Mouse (Mus musculus) spleen, adult 12 weeks (tissue): ENCODE results near the gene Rnf150.

Source experiments
- DNase-seq: peaks from one replicate; pipeline ENCODE4 v3.0.0; 2022; ENCODE audit warnings: low spot score

Gene Rnf150

DNA sequence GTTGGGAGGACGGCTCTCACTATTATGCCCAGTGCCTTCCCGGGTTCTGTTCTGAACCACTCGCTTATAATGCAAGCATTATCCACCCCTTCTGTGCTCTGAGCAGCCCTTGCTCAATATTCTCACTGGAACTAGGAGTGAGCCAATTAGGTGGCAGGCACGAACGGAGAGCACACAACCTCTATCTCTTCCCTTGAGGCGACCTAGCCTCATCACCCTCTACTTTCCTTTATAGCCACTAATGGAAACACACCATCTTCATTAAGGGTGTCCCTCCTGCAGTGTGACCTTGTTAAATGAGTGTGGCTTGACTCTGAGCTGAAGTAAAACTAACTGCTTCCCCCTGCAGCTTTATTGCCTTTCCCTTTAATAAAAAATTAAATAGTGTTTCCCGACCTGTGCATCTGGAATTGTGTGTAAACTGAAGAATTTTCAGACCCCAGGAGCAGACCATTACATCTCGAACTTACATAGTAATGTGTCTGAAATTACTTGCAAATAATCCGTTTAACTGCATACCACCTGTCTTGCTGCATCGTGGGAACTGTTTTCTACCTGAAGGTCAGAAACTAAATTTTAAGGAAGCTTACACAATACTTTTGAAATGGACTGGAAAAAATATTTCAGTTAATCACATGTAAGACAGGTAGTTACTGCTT, 26.0 kb downstream of the Rnf150 start:
- no peak for DNase-seq

DNA sequence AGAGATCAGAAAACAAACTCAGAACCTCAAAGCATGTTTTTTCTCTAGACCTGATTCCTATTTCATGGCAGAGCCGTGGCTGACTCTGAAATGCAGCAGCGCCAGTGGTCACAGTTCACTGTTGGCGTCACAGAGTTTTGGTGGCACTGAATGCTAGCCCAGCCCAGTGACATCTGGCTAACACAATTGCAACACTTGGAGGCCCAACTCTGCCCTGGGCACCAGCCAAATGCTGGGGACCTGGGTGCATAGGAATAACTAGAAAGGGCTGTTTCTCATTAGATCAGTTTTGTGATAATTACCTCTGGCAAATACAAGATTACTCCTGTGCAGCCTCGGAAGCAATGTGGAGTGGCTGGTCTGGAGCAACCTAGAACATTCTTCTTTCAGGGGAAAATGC, 31.9 kb downstream of the Rnf150 start:
- no peak for DNase-seq

DNA sequence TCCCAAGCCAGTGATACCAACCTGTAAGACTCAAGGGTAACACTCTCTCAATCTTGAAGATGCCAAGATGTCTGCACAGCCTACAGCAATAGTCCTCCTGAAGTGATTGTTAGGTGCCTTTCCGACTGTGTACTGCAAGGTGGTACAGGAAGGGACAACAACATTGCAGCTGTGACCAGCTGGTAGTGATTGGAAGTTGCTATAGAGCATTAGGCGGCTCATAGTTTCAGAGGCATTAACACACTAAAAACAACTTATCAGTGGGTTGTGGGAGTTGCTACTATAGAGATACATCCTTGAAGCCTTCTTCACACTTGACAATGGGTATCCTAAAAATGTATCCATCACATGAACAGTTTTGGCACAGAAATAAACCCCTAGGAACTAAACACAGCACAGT, 33.6 kb downstream of the Rnf150 start:
- no peak for DNase-seq

DNA sequence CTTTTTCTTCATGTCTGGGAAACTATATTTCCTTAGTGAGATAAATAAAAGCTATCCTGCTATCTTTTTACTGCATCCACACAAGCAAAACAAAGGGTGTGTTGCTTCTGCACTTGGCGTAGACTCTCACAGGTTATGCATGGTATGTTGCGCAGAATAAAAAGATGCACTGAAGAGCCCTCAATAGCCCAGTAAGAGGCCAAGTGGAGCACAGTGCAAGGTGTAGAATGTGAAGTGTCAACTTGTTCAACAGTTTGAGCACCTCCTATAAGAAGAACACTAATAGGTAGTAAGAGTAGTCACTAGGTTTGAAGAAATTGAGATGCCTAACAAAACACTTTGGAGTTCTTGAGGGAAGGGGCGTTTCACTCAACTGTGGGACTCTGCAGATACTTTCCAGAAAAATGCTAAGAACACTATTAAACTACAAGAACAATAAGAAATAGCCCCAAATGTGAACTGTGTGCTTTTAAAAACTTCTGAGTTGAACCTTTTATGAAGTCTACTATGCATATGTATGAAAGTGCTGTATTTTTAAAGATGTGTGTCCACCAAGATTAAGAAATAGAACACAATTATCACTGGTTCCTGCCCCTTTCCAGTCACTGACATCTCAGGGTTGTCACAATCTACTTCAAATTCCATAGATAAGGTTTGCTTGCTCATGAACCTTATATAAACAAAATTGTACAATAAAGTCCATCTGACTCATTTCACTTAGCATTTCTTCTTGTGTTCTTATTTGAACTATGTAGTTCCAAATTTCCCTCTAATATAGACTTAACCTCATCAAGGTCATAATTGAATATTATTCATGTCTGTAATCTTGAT, 34.7 kb downstream of the Rnf150 start:
- DNase-seq, result no peak

DNA sequence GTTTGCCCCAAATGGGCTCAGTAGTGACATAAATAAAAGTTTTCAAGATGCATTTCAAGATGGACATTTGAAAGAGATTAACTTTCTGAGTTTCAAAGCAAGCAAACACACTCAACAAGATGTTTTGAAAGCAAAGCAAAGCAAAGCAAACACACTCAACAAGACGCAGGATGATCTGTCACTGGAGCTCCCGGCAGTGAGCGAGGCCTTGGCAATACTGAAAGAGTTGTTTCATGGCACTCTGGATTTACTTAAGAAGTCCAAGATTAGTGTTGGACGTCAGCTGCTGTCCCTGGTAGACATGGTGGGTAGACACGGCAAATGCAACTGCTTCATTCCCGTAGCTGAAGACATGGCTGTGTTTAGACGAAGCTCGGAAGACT, 35.3 kb downstream of the Rnf150 start:
- no peak for DNase-seq

DNA sequence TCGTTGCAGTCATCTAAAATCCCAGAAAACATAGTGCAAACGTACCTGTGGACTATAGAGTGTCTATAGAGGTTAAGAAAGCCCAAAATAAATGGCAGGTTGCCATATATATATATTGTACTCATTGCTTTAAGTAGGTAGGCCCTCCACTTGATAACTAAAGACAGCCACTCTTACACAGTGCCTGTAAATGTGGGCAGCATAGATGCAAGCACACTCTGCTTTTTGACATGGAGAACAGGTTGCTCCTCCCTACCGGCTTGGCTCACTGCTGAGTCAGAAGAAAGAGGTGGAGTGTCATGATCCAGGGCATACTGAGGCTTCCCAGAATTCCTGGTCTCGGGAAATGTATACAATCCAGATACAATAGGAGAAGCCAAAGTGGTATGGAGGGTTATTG, 37.8 kb downstream of the Rnf150 start:
- DNase-seq, result no peak

DNA sequence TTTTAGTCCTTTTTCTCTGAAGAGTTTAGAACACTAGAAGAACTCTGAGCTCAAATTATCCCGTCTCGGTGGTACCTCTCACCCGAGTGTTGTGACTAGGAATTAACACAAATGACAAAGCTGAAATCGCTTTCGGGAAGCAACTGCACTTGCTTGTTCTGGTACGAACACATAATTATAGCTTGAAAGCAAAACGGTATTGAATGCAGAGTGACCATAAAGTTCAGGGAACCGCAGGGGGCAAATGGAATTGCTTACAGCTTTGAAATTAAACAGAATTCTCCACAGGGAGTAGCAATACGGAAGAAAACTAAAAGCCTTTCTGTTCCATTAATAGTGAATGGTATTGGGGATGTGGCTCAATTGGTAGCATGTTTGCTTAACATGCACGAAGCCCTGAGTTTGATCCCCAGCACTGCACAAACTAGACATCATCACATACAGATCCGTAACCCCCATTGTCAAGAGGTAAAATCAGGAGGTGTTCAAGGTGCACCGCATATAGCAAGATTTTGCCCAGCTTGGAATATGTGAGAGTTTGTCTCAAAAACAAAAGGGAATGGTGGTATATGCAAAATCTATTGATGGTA, 38.5 kb downstream of the Rnf150 start:
- DNase-seq, result no peak

DNA sequence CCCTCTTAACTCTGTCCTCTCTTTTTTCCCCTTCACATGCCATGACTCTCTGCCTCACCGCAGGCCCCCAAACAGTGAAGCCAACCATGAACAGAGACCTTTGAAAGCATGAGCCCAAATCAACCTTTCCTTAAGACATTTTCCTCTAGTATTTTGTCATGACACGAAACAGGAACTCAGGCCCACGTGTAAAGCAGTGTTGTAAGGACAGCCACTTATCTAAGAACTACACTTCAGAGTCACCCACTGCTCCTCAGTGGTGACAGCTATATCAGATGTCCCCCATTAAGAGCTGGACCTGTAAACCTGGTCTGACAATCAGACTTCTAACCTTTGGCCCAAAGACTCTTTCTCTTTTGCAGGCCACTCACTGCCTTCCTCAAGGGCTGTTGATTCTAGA, 40.3 kb downstream of the Rnf150 start:
- no peak for DNase-seq

DNA sequence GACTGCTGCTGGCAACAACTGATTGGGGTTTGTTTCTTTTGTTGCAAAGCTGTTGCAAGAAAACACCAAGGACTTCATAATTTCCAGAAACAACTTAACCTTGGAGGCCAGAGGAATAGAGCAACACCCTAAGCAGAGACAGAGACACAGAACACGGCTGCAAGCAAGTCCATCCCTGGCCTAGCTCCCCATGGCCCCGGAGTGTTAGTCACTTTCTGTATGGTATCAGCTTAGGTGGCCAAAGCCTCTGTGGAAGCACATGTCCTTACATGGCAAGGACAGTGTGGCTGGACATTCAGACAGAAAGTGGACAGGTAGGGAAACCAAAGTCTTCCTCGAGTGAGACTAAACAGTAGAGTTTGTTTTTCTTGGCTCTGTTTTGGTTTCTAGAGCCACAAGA, 44.1 kb downstream of the Rnf150 start:
- DNase-seq, result no peak

DNA sequence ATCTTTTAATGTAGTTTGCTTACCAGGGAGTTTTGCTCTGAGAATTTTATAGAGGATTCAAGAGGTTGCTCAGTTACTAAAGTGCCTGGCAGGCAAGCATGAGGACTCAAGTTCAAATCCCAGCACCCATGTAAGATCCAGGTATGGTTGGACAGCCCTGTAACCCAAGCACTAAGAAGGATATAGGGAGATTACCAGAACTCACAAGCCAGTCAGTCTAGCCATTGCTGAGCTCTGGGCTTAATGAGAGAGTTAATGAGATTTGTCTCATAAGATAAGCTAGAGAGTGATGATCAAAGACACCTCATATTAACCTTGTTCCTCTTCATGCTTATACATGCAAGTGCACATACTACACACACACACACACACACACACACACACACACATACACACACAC, 48.3 kb downstream of the Rnf150 start:
- DNase-seq, result no peak

DNA sequence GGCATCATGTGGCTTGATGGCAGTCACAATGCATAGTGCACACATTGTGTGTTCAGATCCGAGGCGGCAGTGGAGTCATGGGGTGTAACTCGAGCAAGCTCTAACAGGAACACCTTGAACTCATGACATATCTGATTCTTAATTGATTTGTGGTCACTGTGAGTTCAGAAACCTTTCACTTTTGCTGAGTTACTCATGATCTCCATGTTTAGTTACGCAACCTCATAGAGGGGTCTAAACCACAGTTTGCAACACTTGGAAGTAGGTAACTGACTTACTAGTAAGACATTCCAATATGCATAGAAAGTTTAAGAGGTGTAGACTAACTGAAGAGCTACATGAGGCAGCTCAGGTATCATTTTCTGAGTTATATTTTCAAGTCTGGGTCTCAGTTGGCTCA, 49.1 kb downstream of the Rnf150 start:
- no peak for DNase-seq

DNA sequence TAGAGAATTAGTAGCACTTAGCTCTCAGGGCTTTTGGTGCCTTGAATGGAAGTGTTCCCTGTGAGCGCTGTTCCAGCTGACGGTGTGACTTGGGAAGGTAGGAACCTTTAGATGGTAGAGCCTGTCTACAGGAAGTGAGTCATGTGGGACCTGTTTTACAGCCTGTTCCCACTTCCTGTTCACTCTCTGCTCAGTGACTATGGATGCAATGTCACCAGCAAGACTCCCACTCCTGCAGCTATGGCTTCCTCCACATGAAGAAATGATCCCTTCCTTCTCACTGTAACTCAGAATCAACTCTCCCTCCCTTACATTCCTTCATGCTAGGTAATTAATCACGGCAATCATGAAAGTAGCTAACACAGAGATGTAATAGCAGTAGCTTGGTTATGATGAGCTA, 51.4 kb downstream of the Rnf150 start:
- no peak for DNase-seq

DNA sequence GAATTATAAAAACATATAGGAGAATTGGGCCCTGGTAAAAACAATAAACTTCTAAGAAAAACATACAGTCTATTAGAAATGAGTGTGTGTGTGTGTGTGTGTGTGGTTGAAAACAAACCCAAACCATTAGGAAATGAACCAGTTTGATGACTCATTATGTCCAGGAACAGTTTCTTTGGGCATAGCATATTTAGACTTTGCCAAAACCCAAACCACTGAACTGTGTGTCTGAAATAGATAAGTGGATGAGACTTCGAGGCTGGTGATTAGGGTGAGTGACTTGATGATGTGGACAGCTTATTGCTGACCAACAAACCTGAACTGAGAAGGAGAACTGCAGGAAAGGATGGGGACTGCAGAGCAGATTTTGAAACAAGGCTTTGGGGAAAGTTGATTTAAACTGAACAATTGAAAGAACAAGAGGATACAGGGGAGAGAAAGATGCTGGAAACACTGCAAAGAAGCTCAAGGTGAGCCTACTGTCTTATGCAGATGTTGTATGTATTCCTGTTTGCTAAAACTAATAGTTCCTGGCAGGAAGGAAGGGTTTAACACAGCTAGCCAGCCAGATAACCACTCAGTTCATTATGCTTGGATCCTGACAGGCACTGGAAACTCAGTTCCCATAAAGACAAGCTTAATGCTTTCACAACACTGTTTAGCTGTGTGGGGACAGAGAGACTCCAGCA, 53.8 kb downstream of the Rnf150 start:
- DNase-seq, result no peak

DNA sequence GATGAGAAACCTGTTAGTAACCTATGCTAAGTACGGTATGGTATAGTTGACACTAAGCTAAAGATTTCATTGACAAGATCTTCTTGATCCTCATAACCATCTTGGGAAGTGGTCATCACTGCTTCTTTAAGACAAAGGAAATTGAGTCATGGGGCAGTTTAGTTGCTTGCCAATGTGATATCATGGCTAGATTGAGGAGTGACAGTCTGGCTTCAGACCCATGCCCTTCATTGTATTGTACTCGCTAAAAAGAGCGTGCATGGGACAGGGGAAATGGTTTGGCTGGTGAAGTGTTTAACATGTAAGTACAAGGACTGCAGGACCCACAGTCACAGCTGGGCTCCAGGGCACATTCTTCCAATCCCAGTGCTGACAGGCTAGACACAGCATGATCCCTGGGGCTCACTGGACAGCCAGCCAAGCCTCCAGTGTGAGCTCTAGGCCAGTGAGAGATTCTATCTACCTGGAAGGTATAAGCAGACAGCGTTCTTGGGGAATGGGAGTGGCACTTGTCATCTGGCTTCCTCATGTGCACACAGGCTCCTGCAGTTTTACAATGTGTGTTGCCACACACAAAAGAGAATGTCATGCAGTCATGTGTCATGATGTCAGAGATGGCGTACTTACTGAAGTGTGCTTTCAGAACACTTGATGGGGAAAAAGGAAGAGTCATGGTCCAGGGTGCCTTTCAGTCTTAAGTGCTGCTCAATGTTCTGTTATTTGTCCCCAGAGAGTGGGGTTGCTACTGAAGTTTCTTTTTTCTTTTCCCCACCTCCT, 54.6 kb downstream of the Rnf150 start:
- DNase-seq, result no peak

DNA sequence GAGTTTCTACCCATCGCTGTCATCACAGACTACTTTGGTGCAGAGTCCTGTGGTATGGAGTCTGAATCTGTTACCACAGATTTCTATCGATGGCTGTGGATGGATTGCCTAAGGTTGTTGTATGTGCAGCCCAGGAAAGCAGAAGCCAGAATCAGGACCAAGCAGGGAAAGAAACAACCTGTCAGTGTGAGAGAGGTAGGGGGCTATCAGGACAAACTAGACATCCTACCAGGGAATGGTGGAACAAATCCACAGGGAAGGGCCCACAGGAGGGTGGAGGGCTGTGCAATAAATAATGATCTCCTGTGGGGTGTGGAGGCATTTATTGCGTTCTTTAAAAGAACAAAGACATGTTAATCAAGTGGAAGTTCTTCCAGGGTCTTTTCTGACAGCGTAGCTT, 56.5 kb downstream of the Rnf150 start:
- DNase-seq, result no peak

DNA sequence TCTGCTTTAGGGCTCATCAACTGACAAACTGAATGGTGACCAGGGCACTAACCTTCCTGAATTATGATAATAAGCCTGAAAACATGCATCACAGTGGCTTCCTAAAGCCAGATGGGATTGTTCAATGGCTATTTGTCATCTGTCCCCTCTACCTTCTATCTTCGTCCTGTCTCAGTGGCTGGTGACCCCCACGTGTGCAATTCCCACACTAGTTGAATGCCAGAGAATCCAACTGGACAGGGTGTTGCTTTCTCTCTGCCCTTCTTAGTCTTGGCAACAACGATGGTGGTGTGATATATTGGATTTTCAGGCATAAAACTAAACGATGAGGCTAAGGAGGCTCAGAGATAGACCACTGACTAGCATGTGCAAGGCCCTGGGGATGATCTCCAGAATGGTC, 57.0 kb downstream of the Rnf150 start:
- no peak for DNase-seq

DNA sequence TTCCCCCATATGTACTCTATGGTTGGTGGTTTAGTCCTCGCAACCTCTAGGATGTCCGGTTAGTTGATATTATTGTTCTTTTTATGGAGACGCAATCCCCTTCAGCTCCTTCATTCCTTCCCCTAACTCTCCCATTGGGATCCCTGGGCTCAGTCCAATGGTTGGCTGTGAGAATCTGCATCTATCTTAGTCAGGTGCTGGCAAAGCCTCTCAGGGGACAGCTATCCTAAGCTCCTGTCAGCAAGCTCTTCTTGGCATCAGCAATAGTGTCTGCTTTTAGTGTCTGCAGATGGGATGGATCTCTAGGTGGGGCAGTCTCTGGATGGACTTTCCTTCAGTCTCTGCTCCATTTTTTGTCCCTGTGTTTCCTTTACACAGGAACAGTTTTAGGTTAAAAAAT, 62.1 kb downstream of the Rnf150 start:
- no peak for DNase-seq

DNA sequence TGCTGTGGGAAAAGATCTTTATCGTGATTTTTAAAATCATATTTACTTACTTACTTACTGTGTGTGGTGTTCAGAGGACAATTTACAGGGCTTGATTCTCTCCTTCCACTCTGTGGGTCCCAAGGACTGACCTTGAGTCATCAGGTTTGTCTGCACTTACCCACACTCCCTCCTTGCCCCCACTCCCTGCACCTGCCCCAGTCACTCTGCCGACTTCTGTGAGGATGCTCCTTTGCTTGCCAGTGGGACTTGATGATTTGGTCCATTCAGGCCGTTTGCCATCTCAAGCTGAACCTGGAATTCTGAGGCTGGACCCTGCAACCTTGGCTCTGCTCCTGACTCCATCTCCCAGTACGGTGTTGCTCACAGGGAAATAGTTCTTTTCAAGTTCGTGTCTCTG, 63.4 kb downstream of the Rnf150 start:
- DNase-seq, result no peak

DNA sequence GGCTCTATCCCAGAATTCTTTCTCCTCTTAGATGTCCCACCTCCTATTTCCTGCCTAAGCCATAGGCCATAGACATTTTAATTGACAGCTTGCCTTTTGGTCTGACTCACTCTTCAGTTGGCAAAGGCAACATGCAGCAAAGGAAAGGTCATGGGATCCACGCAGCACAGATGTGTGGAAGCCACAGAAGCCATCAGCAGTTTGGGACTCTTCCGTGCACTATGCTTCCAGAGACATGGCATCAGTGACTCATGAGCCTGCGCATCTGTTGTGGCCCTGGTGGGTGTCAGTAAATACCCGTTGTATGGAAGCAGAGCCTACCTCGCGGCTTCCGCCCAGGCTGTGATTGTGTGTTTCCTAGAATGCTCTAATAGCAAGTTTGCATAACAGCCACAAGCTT, 68.4 kb downstream of the Rnf150 start:
- DNase-seq, result no peak

DNA sequence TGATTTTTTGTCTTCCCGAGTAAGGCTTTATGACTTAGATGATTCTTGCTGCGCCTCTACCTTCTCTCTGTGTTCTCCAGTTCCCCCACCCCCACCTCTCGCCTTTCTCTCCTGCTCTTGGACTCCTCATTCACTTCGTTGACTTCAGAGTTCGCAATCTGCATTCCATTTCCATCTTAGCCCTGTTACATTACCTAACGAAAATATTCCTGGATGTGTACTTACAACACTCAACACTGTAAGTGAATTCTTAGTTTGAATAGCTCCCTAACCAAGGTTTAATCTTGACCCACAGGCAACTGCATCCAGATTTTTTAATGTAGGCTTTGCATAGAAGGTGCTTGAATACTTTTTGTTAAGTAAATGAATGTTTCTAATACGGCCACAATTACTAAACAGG, 73.0 kb downstream of the Rnf150 start:
- DNase-seq, result no peak

DNA sequence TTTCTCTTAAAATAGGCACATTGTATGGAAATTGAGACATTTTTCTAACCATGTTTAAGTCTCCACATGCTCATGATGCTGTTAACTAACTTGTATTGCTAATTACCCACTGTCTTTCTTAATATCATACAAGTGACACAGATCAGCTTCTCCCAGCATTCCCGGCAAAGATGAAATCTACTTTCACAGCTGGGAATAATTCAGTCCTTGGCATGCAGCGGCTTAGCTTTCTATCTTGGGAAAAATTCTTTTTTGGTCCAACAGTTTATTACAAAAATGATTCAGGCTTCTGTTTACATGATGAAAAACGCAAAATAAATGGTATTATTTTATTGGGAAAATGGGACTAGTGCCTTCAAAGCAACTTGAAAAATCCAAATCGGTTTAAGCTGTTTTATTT, 73.7 kb downstream of the Rnf150 start:
- no peak for DNase-seq

DNA sequence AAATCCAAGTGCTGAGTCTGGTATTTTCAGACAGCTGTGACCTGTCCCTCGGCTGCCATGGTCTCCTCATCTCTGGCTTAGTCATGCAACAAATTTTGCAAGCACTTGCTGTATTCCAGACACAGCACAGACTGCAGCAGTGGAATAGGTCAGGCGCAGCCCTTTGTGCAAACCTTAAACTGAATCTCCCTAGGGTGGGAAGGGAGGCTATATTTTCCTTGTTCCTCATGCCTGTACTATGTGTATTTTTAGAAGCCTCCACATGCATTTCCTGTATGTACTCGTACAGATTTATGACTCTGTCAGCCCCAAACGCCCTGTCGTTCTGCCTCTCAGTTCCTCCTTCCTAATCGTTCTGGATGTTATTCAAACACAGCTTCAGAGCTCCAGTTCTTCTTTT, 76.8 kb downstream of the Rnf150 start:
- no peak for DNase-seq
